Mouse (Mus musculus) MEL (cell line): ENCODE data around the gene Cep170b. TPM values are rescaled to one million over a fixed set of nuclear protein-coding genes. Genes with fewer than 3 reads are reported as not detected.

Source experiments
- DNase-seq: peaks from one replicate; pipeline ENCODE4 v3.0.0; 2011; ENCODE audit warnings: low read depth, low spot score
- H3K27ac ChIP-seq: 2 replicates; pipeline ENCODE4 v1.5.1; 2012; ENCODE audit warnings: low read depth, mild to moderate bottlenecking, control low read depth, low read length, moderate library complexity; ENCODE audit not compliant: control insufficient read depth
- H3K27me3 ChIP-seq, 2 experiments: fragments of 150-350 bp in 1 of 2; sonication (generic) in 1 of 2; 2 replicates each; pipeline ENCODE4 v1.6.1; 2012; ENCODE audit warnings: low read length in 2 of 2, mild to moderate bottlenecking in 2 of 2, improper control_type of control experiment in 1 of 2, moderate library complexity in 1 of 2; ENCODE audit not compliant: insufficient read depth in 2 of 2, control insufficient read depth in 1 of 2
- H3K36me3 ChIP-seq, 2 experiments: 2 replicates each; pipeline ENCODE4 v1.6.1; 2012 to 2014; ENCODE audit warnings: low read length in 2 of 2, improper control_type of control experiment in 1 of 2, inconsistent platforms in 1 of 2, mild to moderate bottlenecking in 1 of 2; ENCODE audit not compliant: insufficient read depth in 2 of 2, control insufficient read depth in 1 of 2
- H3K4me1 ChIP-seq, 2 experiments: fragments of 150-350 bp in 1 of 2; sonication (generic) in 1 of 2; 2 replicates each; pipeline ENCODE4 v1.6.1; 2012; ENCODE audit warnings: low read length in 2 of 2, improper control_type of control experiment in 1 of 2, mild to moderate bottlenecking in 1 of 2; ENCODE audit not compliant: insufficient read depth in 2 of 2, control insufficient read depth in 1 of 2
- H3K4me3 ChIP-seq, 2 experiments: fragments of 150-350 bp in 1 of 2; sonication (generic) in 1 of 2; 2 replicates each; pipeline ENCODE4 v1.5.1; 2012; ENCODE audit warnings: low read depth in 2 of 2, low read length in 2 of 2, mild to moderate bottlenecking in 2 of 2, moderate library complexity in 2 of 2, control low read depth in 1 of 2, improper control_type of control experiment in 1 of 2; ENCODE audit not compliant: control insufficient read depth in 1 of 2, insufficient read depth in 1 of 2
- H3K79me2 ChIP-seq: 2 replicates; pipeline ENCODE4 v1.6.1; 2012; ENCODE audit warnings: mild to moderate bottlenecking, low read length, moderate library complexity; ENCODE audit not compliant: control insufficient read depth, poor library complexity, insufficient read depth
- H3K9ac ChIP-seq: 2 replicates; pipeline ENCODE4 v1.6.1; 2012; ENCODE audit warnings: low read depth, mild to moderate bottlenecking, control low read depth, low read length, moderate library complexity; ENCODE audit not compliant: control insufficient read depth, poor library complexity, severe bottlenecking
- H3K9me3 ChIP-seq: fragments of 150-350 bp; sonication (generic); replicated peaks from 2 replicates; pipeline ENCODE4 v1.6.1; 2012; ENCODE audit warnings: mild to moderate bottlenecking, low read length, improper control_type of control experiment, moderate library complexity; ENCODE audit not compliant: insufficient read depth
- CHD2 ChIP-seq: IDR thresholded peaks from 2 replicates; pipeline ENCODE4 v1.6.1; 2011; ENCODE audit warnings: low read length, improper control_type of control experiment
- E2F4 ChIP-seq: IDR thresholded peaks from 2 replicates; pipeline ENCODE4 v1.6.1; 2011; ENCODE audit warnings: low read depth, low read length, improper control_type of control experiment, borderline replicate concordance
- ELF1 ChIP-seq: IDR thresholded peaks from 2 replicates; pipeline ENCODE4 v1.6.1; 2014; ENCODE audit warnings: low read depth, mild to moderate bottlenecking, inconsistent platforms, low read length, improper control_type of control experiment, moderate library complexity
- ETS1 ChIP-seq: IDR thresholded peaks from 2 replicates; pipeline ENCODE4 v1.6.1; 2012; ENCODE audit warnings: low read depth, mild to moderate bottlenecking, inconsistent platforms, low read length, improper control_type of control experiment, moderate library complexity
- GABPA ChIP-seq: IDR thresholded peaks from 2 replicates; pipeline ENCODE4 v1.6.1; 2012; ENCODE audit warnings: low read depth, mild to moderate bottlenecking, inconsistent platforms, low read length, improper control_type of control experiment, moderate library complexity
- GATA1 ChIP-seq: IDR thresholded peaks from 2 replicates; pipeline ENCODE4 v1.6.1; 2011; ENCODE audit warnings: low read depth, low read length, improper control_type of control experiment
- KAT2A ChIP-seq: conservative IDR thresholded peaks from 2 replicates; pipeline ENCODE4 v1.6.1; 2012; ENCODE audit warnings: low read depth, low read length, improper control_type of control experiment, inconsistent platforms
- MAFK ChIP-seq: IDR thresholded peaks from 2 replicates; pipeline ENCODE4 v1.6.1; 2011; ENCODE audit warnings: low read depth, mild to moderate bottlenecking, low read length, improper control_type of control experiment, borderline replicate concordance
- MAX ChIP-seq: IDR thresholded peaks from 2 replicates; pipeline ENCODE4 v1.6.1; 2011; ENCODE audit warnings: low read length, improper control_type of control experiment
- MEF2A ChIP-seq: IDR thresholded peaks from 2 replicates; pipeline ENCODE4 v1.6.1; 2014; ENCODE audit warnings: low read depth, mild to moderate bottlenecking, inconsistent platforms, low read length, improper control_type of control experiment; ENCODE audit not compliant: poor library complexity, insufficient replicate concordance, severe bottlenecking; ENCODE audit errors: extremely low read depth
- MXI1 ChIP-seq: IDR thresholded peaks from 2 replicates; pipeline ENCODE4 v1.6.1; 2011; ENCODE audit warnings: mild to moderate bottlenecking, low read depth, low read length, improper control_type of control experiment
- MYB ChIP-seq: IDR thresholded peaks from 2 replicates; pipeline ENCODE4 v1.6.1; 2011; ENCODE audit warnings: mild to moderate bottlenecking, low read depth, low read length, improper control_type of control experiment
- MYC ChIP-seq: IDR thresholded peaks from 2 replicates; pipeline ENCODE4 v1.6.1; 2011; ENCODE audit warnings: low read depth, mild to moderate bottlenecking, low read length, improper control_type of control experiment, moderate library complexity
- POLR2A ChIP-seq, 2 experiments: IDR thresholded peaks; 2 replicates each; pipeline ENCODE4 v1.6.1; 2011 to 2012; ENCODE audit warnings: low read length in 2 of 2, mild to moderate bottlenecking in 2 of 2, control low read depth in 1 of 2, improper control_type of control experiment in 1 of 2, low read depth in 1 of 2, moderate library complexity in 1 of 2; ENCODE audit not compliant: control insufficient read depth in 1 of 2, insufficient read depth in 1 of 2, poor library complexity in 1 of 2
- RAD21 ChIP-seq: IDR thresholded peaks from 2 replicates; pipeline ENCODE4 v1.6.1; 2011; ENCODE audit warnings: mild to moderate bottlenecking, low read depth, low read length, improper control_type of control experiment
- TAL1 ChIP-seq: IDR thresholded peaks from 2 replicates; pipeline ENCODE4 v1.6.1; 2012; ENCODE audit warnings: mild to moderate bottlenecking, inconsistent platforms, low read length, moderate library complexity, mixed read lengths
- TBP ChIP-seq: IDR thresholded peaks from 2 replicates; pipeline ENCODE4 v1.8.0; 2011; ENCODE audit warnings: low read depth, low read length, improper control_type of control experiment
- USF1 ChIP-seq: IDR thresholded peaks from 2 replicates; pipeline ENCODE4 v1.6.1; 2014; ENCODE audit warnings: low read depth, mild to moderate bottlenecking, inconsistent platforms, low read length, improper control_type of control experiment, moderate library complexity
- ZC3H11A ChIP-seq: IDR thresholded peaks from 2 replicates; pipeline ENCODE4 v1.6.1; 2012; ENCODE audit warnings: low read depth, mild to moderate bottlenecking, inconsistent platforms, low read length, improper control_type of control experiment
- ZKSCAN1 ChIP-seq: IDR thresholded peaks from 2 replicates; pipeline ENCODE4 v1.6.1; 2012; ENCODE audit warnings: low read depth, mild to moderate bottlenecking, inconsistent platforms, low read length, improper control_type of control experiment, moderate library complexity
- ZNF384 ChIP-seq: IDR thresholded peaks from 2 replicates; pipeline ENCODE4 v1.6.1; 2012; ENCODE audit warnings: low read depth, mild to moderate bottlenecking, inconsistent platforms, low read length, improper control_type of control experiment
- polyA plus RNA-seq, 2 experiments: library from polyadenylated mRNA; stranded (reverse) in 1 of 2; unstranded in 1 of 2; fragments of >175 nt in 1 of 2; fragments of >200 nt in 1 of 2; gene quantifications; 2 replicates each; pipeline versions ENCODE4 v1.2.1 to v1.2.4; 2012; ENCODE audit warnings: low replicate concordance in 2 of 2, low read depth in 1 of 2; ENCODE audit not compliant: insufficient read length in 2 of 2, insufficient read depth in 1 of 2, missing spikeins in 1 of 2
- total RNA-seq: library from RNA; depleted of rRNA; stranded (reverse); fragments of 300-350 nt; gene quantifications from 2 replicates; pipeline ENCODE4 v1.2.3, GENCODE M21; 2012

Gene Cep170b
- total and polyA plus RNA-seq, 3 experiments = 49.7 to 64.0 TPM; not detected in 1

GRCm38 (mm10) chr12:112739023-112739568 is 18.8 kb downstream of the Cep170b start:
- Histone ChIP-seq H3K27ac (no peak overlapping the region), H3K4me1 (peaks cover 0 to 10% of the 10 kb centered on the region in 2 experiments; a peak in 2 of 4 replicates), H3K79me2 (no peaks in the 10 kb centered on the region; the same call in 1 of the 2 replicates), H3K27me3 (no peaks in the 10 kb centered on the region), H3K9me3 (no peaks in the 10 kb centered on the region), H3K9ac (no peak overlapping the region), H3K4me3 (no peak overlapping the region), H3K36me3 (peaks cover 0 to 7% of the 10 kb centered on the region in 2 experiments; a peak in 2 of 4 replicates)
- TF ChIP-seq MYC (no peak), ZNF384 (no peak), MAX (no peak), MAFK (no peak), MEF2A (no peak)
- no peak for DNase-seq

DNA sequence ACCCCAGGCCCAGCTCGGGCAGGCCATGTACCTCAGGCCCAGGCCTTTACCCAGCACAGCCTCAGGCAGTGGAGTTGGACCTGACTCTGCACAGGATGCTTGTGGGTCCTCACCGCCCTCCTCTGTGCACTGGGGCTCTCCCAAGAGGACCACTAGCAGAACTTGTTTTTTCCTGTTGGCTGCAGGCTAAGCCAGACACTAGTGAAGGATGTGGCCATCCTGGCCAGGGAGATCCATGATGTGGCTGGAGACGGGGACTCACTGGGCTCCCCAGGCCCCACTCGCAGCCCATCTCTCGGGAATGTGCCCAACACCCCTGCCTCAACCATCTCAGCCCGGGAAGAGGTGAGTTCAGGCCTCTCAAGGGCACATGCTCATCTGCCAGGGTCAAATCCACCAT is 22.5 kb downstream of the Cep170b start:
- no peaks in the 10 kb centered on the region for H3K9me3 ChIP-seq
- H3K27me3 ChIP-seq = no peaks in the 10 kb centered on the region
- TF ChIP-seq ETS1 (no peak), POLR2A (IDR thresholded peaks at IDR 0.05; ENCODE audit: control insufficient read depth in 1 of 2, insufficient read depth in 1 of 2, low read depth in 1 of 2, low read length in 2 of 2, poor library complexity in 1 of 2) (no peak), RAD21 (no peak), KAT2A (no peak), MYC (no peak), GABPA (no peak; the same call in 1 of the 2 replicates), GATA1 (no peak)
- peak overlapping the region; percentile 68 for H3K27ac ChIP-seq
- DNase-seq = no peak
- peak overlapping the region; percentile 58 for H3K9ac ChIP-seq
- peaks cover 0 to 10% of the 10 kb centered on the region in 2 experiments; a peak in 2 of 4 replicates for H3K36me3 ChIP-seq
- no peaks in the 10 kb centered on the region; the same call in 1 of the 2 replicates for H3K79me2 ChIP-seq
- H3K4me3 ChIP-seq = peak overlapping the region; percentile 58 to 60
- peaks cover 0 to 14% of the 10 kb centered on the region in 2 experiments; a peak in 2 of 4 replicates for H3K4me1 ChIP-seq

GRCm38 (mm10) chr12:112743168-112743975 is 23.1 kb downstream of the Cep170b start:
- Histone ChIP-seq H3K27ac (peak overlapping the region; percentile 68), H3K79me2 (no peaks in the 10 kb centered on the region; the same call in 1 of the 2 replicates), H3K4me3 (peak overlapping the region; percentile 58 to 60), H3K9ac (peak overlapping the region; percentile 58), H3K9me3 (no peaks in the 10 kb centered on the region), H3K36me3 (peaks cover 0 to 10% of the 10 kb centered on the region in 2 experiments; a peak in 2 of 4 replicates), H3K27me3 (no peaks in the 10 kb centered on the region), H3K4me1 (peaks cover 0 to 14% of the 10 kb centered on the region in 2 experiments; a peak in 2 of 4 replicates)
- peak; percentile 99 for DNase-seq
- TF ChIP-seq E2F4 (0 out of 2 replicates have a peak, but pooled peaks have one; percentile 72), ZNF384 (no peak), MXI1 (peak; percentile 94), USF1 (peak; percentile 99), ZC3H11A (no peak), MAFK (no peak), ZKSCAN1 (0 out of 2 replicates have a peak, but pooled peaks have one; percentile 8), RAD21 (peak; percentile 55), ELF1 (peak; percentile 46), GABPA (no peak), MYB (peak; percentile 27; the same call in 1 of the 2 replicates), POLR2A (IDR thresholded peaks at IDR 0.05; ENCODE audit: control insufficient read depth in 1 of 2, insufficient read depth in 1 of 2, low read depth in 1 of 2, low read length in 2 of 2, poor library complexity in 1 of 2) (peak in 1 of 2 experiments; percentile 82; a peak in 2 of 4 replicates), TBP (peak; percentile 94), MEF2A (peak; percentile 50; the same call in 1 of the 2 replicates), CHD2 (no peak), MAX (peak; percentile 100), TAL1 (no peak; the same call in 1 of the 2 replicates)
